Mouse (Mus musculus): ENCODE measurements around the gene Olfr1392. TPM values are rescaled to one million over a fixed set of nuclear protein-coding genes. Genes with fewer than 3 reads are reported as not detected.

Olfr1392 gene
- polyA plus RNA-seq, 1 experiment: 0.17 TPM

- no peaks in the 10 kb centered on the region for H3K4me1 ChIP-seq (ENCODE audit: control insufficient read depth, insufficient read depth, low read length)
- H3K27ac ChIP-seq (ENCODE audit: insufficient read depth, low read length): no peak overlapping the region
- TF ChIP-seq POLR2A (IDR thresholded peaks at IDR 0.05; ENCODE audit: extremely low read depth, insufficient read depth, low read length): no peak
- no peak for TF ChIP-seq CTCF (IDR thresholded peaks at IDR 0.05; ENCODE audit: extremely low read depth, insufficient read depth, low read length)
- H3K4me3 ChIP-seq (ENCODE audit: insufficient read depth, low read length): no peak overlapping the region
These were observed 52.2 kb downstream of the Olfr1392 start for GRCm38 (mm10) chr11:49337150-49337832.

Other genes starting within 250 kb of the Olfr1392 start
- 1.6 and 1.9 TPM in 2 replicates for gene 9930111J21Rik2, start 234.0 kb upstream of the Olfr1392 start, polyA plus RNA-seq (2012; rRNA removed)
- 1.4 and 2.4 TPM in 2 replicates for gene Tgtp2, start 221.1 kb upstream of the Olfr1392 start, polyA plus RNA-seq (2012; rRNA removed)
- gene Ifi47, start 208.7 kb upstream of the Olfr1392 start, polyA plus RNA-seq (2012; rRNA removed): 1.6 and 2.3 TPM in 2 replicates
- gene Olfr1396, start 170.4 kb upstream of the Olfr1392 start, polyA plus RNA-seq (2012; rRNA removed): not detected in 2 replicates
- 0.04 TPM in 1 of 2 replicates, not detected in the other for gene Olfr1395, start 143.0 kb upstream of the Olfr1392 start, polyA plus RNA-seq (2012; rRNA removed)
- gene Olfr1394, start 130.9 kb upstream of the Olfr1392 start, polyA plus RNA-seq (2012; rRNA removed): not detected in 2 replicates
- gene Btnl9, start 98.1 kb upstream of the Olfr1392 start, polyA plus RNA-seq (2012; rRNA removed): 0.04 TPM in 1 of 2 replicates, not detected in the other
- 22.1 and 25.0 TPM in 2 replicates for gene Zfp62, start 82.0 kb upstream of the Olfr1392 start, polyA plus RNA-seq (2012; rRNA removed)
- 68.1 and 73.7 TPM in 2 replicates for gene Mgat1, start 41.1 kb upstream of the Olfr1392 start, polyA plus RNA-seq (2012; rRNA removed)
- gene Olfr1393, start 7.0 kb upstream of the Olfr1392 start, polyA plus RNA-seq (2012; rRNA removed): 0.15 and 0.73 TPM in 2 replicates
- not detected in 2 replicates for gene Olfr10, start 19.5 kb downstream of the Olfr1392 start, polyA plus RNA-seq (2012; rRNA removed)
- gene Olfr1391, start 37.5 kb downstream of the Olfr1392 start, polyA plus RNA-seq (2012; rRNA removed): not detected in 2 replicates
- not detected in 2 replicates for gene Olfr1390, start 49.9 kb downstream of the Olfr1392 start, polyA plus RNA-seq (2012; rRNA removed)
- not detected in 2 replicates for gene Olfr1389, start 137.8 kb downstream of the Olfr1392 start, polyA plus RNA-seq (2012; rRNA removed)
- 0.09 and 0.13 TPM in 2 replicates for gene Olfr1388, start 151.3 kb downstream of the Olfr1392 start, polyA plus RNA-seq (2012; rRNA removed)
- gene Olfr1387, start 170.1 kb downstream of the Olfr1392 start, polyA plus RNA-seq (2012; rRNA removed): not detected in 2 replicates
- not detected in 2 replicates for gene Olfr1386, start 179.8 kb downstream of the Olfr1392 start, polyA plus RNA-seq (2012; rRNA removed)
- gene Olfr1385, start 203.8 kb downstream of the Olfr1392 start, polyA plus RNA-seq (2012; rRNA removed): not detected in 2 replicates
- not detected in 2 replicates for gene Olfr1384, start 221.4 kb downstream of the Olfr1392 start, polyA plus RNA-seq (2012; rRNA removed)
- not detected in 2 replicates for gene Olfr1383, start 234.4 kb downstream of the Olfr1392 start, polyA plus RNA-seq (2012; rRNA removed)
- gene Olfr1382, start 243.0 kb downstream of the Olfr1392 start, polyA plus RNA-seq (2012; rRNA removed): not detected in 2 replicates